Mouse (Mus musculus): ENCODE results near the gene Gm10295. TPM values are rescaled to one million over a fixed set of nuclear protein-coding genes. Genes with fewer than 3 reads are reported as not detected.

Gm10295 gene
- polyA plus RNA-seq, 1 experiment from 2014 or later = 0.05 TPM

DNA sequence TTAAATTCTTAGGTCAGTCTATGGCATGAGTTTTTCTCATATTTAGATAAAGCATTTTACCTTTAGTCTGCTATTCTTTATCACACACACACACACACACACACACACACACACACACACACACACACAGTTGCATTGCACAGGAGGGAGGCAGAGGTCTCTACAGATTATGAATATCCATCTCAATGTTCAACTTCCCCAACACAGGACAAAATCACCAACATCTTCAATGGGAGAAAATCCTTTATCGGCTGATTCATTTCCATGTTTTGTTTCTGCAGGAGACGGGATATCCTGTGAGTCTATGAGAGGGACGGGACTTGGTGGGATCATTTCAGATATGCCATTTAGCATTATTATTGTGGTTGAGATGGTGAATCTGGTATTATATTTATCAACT lies 18.8 kb upstream of the Gm10295 start:
- Histone ChIP-seq H3K4me1 (replicated peaks; ENCODE audit: control insufficient read depth, insufficient read depth, low read length) (peaks cover 10% of the 10 kb centered on the region), H3K36me3 (ENCODE audit: control insufficient read depth, insufficient read depth, low read length) (no peaks in the 10 kb centered on the region), H3K4me3 (ENCODE audit: low read length) (no peak overlapping the region), H3K4me2 (ENCODE audit: low read depth, low read length) (no peak overlapping the region), H3K27me3 (ENCODE audit: control insufficient read depth, insufficient read depth, low read depth, low read length) (no peaks in the 10 kb centered on the region), H3K27ac (ENCODE audit: low read length) (no peak overlapping the region), H3K9ac (ENCODE audit: low read length) (no peak overlapping the region), H3K9me3 (ENCODE audit: control insufficient read depth, low read length) (no peaks in the 10 kb centered on the region)
- ATAC-seq (ENCODE audit: low read depth) = no peak
- WGBS = 75% methylated on average over 3 of the region's 3 CpGs

DNA sequence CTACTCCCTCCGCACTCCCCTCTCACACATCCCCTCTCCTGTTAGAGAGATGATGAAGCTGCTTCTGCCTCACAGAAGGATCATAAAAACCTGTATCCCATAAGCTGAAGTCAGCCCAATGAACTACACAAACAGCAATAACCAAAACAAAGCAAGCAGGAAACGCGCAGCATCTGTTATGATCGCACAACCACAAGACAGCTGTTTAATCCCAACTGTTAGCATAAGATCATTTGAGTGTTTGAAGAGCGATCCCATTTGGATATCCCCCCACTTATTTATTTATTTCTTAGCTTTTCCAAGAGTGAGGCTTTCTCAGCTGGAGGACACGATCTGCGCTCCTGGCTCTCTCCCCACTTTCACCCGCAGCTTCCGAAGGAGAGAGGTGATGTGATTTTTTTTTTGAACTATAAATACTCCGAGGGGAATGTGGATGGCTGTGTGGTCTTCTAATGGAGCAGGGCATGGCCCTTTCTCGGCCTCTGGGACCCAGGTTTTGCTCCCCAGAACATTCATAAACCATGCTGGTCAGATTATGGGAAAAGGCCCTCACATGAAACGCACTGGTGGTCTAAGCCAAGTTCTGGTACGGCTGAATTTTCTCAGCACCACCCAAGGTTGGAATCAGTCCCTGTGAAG lies 17.4 kb upstream of the Gm10295 start:
- H3K9ac ChIP-seq (ENCODE audit: low read length) = no peak overlapping the region
- H3K36me3 ChIP-seq (ENCODE audit: control insufficient read depth, insufficient read depth, low read length) = no peaks in the 10 kb centered on the region
- H3K27me3 ChIP-seq (ENCODE audit: control insufficient read depth, insufficient read depth, low read depth, low read length) = no peaks in the 10 kb centered on the region
- peak overlapping the region; percentile 80 for H3K27ac ChIP-seq (ENCODE audit: low read length)
- H3K4me3 ChIP-seq (ENCODE audit: low read length) = no peak overlapping the region
- 50% methylated on average over 13 of the region's 13 CpGs for WGBS
- peaks cover 10% of the 10 kb centered on the region for H3K4me1 ChIP-seq (replicated peaks; ENCODE audit: control insufficient read depth, insufficient read depth, low read length)
- ATAC-seq (ENCODE audit: low read depth) = peak; percentile 92
- H3K4me2 ChIP-seq (ENCODE audit: low read depth, low read length) = no peak overlapping the region
- no peaks in the 10 kb centered on the region for H3K9me3 ChIP-seq (ENCODE audit: control insufficient read depth, low read length)

DNA sequence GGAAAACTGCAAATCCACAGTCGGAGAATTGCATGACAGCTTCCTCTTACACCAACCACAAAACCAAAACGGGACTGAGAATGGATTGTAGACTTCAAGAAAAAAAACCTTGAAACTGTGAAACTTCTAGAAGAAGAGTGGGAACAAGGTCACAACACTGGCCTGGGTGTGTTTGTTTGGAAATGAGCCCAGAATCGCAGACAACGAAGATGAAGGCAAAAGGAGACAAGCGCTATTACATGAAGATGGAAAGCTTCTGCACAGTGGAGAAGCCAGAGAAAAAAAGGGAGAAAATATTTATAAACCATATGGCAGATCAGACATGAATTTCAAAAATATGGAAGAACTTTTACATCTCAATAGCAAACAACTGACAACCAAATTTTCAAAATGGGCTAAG lies 4.3 kb upstream of the Gm10295 start:
- H3K4me1 ChIP-seq (replicated peaks; ENCODE audit: control insufficient read depth, insufficient read depth, low read length) = no peaks in the 10 kb centered on the region; the same call in 1 of the 2 replicates
- H3K36me3 ChIP-seq (ENCODE audit: control insufficient read depth, insufficient read depth, low read length) = no peaks in the 10 kb centered on the region
- H3K4me3 ChIP-seq (ENCODE audit: low read length) = no peak overlapping the region
- ATAC-seq (ENCODE audit: low read depth) = peak; percentile 81
- H3K27me3 ChIP-seq (ENCODE audit: control insufficient read depth, insufficient read depth, low read depth, low read length) = no peaks in the 10 kb centered on the region
- 0 out of 2 replicates have a peak overlapping the region, but pooled peaks have one; percentile 16 for H3K27ac ChIP-seq (ENCODE audit: low read length)
- no peaks in the 10 kb centered on the region for H3K9me3 ChIP-seq (ENCODE audit: control insufficient read depth, low read length)
- no peak overlapping the region for H3K9ac ChIP-seq (ENCODE audit: low read length)
- 51% methylated on average over 5 of the region's 5 CpGs for WGBS
- no peak overlapping the region for H3K4me2 ChIP-seq (ENCODE audit: low read depth, low read length)

DNA sequence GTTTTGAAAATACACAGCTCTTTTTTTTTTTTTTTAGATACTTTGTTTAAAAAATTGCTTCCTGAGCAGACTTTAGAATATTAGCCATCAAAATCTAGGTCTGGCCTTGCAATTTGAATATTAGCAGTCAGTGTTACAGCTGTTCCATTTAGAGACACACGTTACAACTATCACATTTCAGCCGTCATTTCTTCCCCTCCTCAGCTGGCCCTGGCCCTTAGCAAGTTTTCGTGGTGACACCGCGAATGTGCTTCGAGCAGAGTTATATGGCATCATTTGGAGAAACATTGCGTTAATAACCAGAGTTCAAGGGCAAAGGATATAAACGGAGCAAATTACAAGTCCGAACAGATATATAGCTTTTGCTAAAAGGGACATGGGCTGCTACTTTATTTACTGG lies 2.4 kb downstream of the Gm10295 start:
- Histone ChIP-seq H3K9me3 (ENCODE audit: control insufficient read depth, low read length) (no peaks in the 10 kb centered on the region), H3K4me2 (ENCODE audit: low read depth, low read length) (no peak overlapping the region), H3K36me3 (ENCODE audit: control insufficient read depth, insufficient read depth, low read length) (no peaks in the 10 kb centered on the region), H3K9ac (ENCODE audit: low read length) (no peak overlapping the region), H3K27me3 (ENCODE audit: control insufficient read depth, insufficient read depth, low read depth, low read length) (no peaks in the 10 kb centered on the region), H3K4me1 (replicated peaks; ENCODE audit: control insufficient read depth, insufficient read depth, low read length) (no peaks in the 10 kb centered on the region), H3K27ac (ENCODE audit: low read length) (peak overlapping the region; percentile 25; the same call in 1 of the 2 replicates), H3K4me3 (ENCODE audit: low read length) (no peak overlapping the region)
- ATAC-seq (ENCODE audit: low read depth) = peak; percentile 78
- 55% methylated on average over 9 of the region's 9 CpGs for WGBS

DNA sequence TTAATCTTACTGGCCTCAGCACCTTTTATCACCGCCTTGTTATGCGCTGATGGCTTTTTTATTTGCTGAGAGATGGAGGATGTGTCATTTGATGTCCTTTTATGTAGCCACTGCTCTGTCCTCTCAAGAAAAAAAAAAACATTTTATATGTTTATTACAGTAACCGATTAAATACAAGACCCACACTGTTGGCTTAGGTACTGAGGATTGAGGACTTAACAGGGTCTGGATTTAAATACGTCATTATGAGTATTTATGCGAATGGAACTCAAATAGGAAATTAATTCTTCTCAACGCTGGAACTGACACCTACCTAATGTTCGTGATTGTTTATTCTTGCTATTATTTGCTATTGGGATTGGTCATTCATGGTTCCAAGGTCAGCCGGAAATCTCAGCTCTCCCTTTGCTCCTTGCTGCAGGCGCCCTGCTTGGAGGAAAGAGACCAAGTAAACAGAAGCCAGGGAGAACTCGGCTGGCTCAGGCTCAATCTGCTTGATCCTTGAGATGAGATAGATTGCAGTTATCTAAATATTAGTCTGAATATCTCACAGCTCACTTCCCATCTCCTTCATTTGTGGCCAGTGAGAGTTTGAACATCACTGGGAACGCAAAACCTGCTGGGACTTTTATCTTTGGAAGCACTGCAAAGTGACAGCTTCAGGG lies 26.2 kb downstream of the Gm10295 start:
- H3K9me3 ChIP-seq (ENCODE audit: control insufficient read depth, low read length) = no peaks in the 10 kb centered on the region
- peak overlapping the region; percentile 63 for H3K27ac ChIP-seq (ENCODE audit: low read length)
- peak overlapping the region; percentile 17; the same call in 1 of the 2 replicates for H3K4me2 ChIP-seq (ENCODE audit: low read depth, low read length)
- H3K9ac ChIP-seq (ENCODE audit: low read length) = no peak overlapping the region
- WGBS = 20% methylated on average over 11 of the region's 11 CpGs
- H3K36me3 ChIP-seq (ENCODE audit: control insufficient read depth, insufficient read depth, low read length) = no peaks in the 10 kb centered on the region
- ATAC-seq (ENCODE audit: low read depth) = peak; percentile 85
- no peak overlapping the region for H3K4me3 ChIP-seq (ENCODE audit: low read length)
- H3K27me3 ChIP-seq (ENCODE audit: control insufficient read depth, insufficient read depth, low read depth, low read length) = no peaks in the 10 kb centered on the region
- peaks cover 6% of the 10 kb centered on the region for H3K4me1 ChIP-seq (replicated peaks; ENCODE audit: control insufficient read depth, insufficient read depth, low read length)

DNA sequence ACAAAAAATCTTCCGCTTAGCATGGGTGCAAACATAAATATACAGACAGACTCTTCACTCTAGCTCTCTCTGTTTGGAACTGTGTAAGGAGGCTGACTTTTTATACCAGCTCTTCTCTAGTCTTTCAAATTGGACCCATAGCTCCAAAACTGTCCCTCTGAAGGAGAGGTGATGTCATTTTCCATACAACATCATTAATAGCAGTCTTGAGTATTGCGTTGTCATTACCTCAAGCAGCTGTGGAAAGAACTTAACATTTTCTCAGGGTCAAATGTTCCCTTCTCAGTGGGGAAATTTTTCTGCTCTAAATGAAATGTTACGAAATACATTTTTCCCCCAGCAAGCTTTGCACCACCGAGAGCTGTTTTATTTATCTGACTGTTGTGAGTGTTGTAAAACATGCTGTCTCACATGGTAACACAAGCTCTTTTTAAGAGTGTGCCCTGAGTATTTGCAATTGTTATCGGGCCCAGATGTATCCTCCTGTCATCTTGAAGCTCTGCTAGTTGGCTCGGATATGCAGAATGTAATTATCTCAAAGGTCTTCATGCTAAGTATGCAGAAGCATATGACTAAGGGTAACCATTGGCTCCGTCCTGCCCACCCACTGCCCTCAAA lies 38.0 kb downstream of the Gm10295 start:
- peak overlapping the region; percentile 87 for H3K27ac ChIP-seq (ENCODE audit: low read length)
- no peaks in the 10 kb centered on the region for H3K27me3 ChIP-seq (ENCODE audit: control insufficient read depth, insufficient read depth, low read depth, low read length)
- WGBS = 36% methylated on average over 7 of the region's 7 CpGs
- no peak overlapping the region for H3K9ac ChIP-seq (ENCODE audit: low read length)
- peaks cover 12% of the 10 kb centered on the region for H3K4me1 ChIP-seq (replicated peaks; ENCODE audit: control insufficient read depth, insufficient read depth, low read length)
- no peaks in the 10 kb centered on the region for H3K36me3 ChIP-seq (ENCODE audit: control insufficient read depth, insufficient read depth, low read length)
- no peak overlapping the region for H3K4me2 ChIP-seq (ENCODE audit: low read depth, low read length)
- H3K4me3 ChIP-seq (ENCODE audit: low read length) = no peak overlapping the region
- H3K9me3 ChIP-seq (ENCODE audit: control insufficient read depth, low read length) = no peaks in the 10 kb centered on the region
- peak; percentile 92 for ATAC-seq (ENCODE audit: low read depth)

DNA sequence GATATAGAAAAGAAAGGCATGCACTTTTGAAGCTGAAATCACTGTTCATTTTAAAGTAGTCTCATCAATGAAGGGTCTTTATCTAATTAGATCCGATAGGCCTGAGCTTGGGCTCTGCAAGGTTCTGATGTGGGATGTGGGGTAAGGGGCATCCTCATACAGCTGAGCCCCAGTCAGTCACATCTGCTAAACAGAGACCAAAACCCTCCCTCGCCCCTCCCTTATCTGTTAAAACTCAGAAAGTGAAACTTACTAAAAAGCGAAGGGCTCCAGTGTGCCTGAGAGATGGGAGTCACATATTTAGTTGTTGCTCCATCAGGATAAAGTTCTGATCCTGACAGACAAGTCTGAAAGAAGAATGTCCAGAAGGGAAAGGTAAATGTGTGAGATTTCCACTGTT lies 38.9 kb downstream of the Gm10295 start:
- peak overlapping the region; percentile 21 for H3K4me2 ChIP-seq (ENCODE audit: low read depth, low read length)
- ATAC-seq (ENCODE audit: low read depth) = no peak

DNA sequence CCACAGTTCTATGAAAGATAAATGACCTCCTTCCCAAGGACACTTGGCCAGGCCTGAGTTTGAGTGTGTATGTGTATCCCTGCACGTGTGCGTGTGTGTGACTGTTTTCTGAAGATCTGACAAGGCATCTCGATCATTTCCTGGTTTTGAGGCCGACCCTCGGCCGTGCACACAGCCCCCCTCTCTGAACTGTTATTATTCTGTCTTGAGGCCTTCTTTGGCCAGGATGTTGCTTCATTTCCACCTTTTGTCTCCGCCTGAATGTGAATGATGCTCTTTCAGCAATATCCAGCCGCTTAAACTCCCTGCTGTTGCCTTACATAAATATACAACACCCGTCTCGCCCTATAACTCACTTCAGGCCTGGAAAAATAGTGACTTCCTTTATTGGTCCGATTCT lies 39.9 kb downstream of the Gm10295 start:
- H3K9me3 ChIP-seq (ENCODE audit: control insufficient read depth, low read length) = no peaks in the 10 kb centered on the region
- no peak overlapping the region for H3K9ac ChIP-seq (ENCODE audit: low read length)
- peaks cover 12% of the 10 kb centered on the region for H3K4me1 ChIP-seq (replicated peaks; ENCODE audit: control insufficient read depth, insufficient read depth, low read length)
- no peak overlapping the region for H3K4me3 ChIP-seq (ENCODE audit: low read length)
- no peaks in the 10 kb centered on the region for H3K27me3 ChIP-seq (ENCODE audit: control insufficient read depth, insufficient read depth, low read depth, low read length)
- peak; percentile 35 for ATAC-seq (ENCODE audit: low read depth)
- WGBS = 38% methylated on average over 11 of the region's 11 CpGs
- no peaks in the 10 kb centered on the region for H3K36me3 ChIP-seq (ENCODE audit: control insufficient read depth, insufficient read depth, low read length)
- H3K27ac ChIP-seq (ENCODE audit: low read length) = peak overlapping the region; percentile 51; the same call in 1 of the 2 replicates
- no peak overlapping the region for H3K4me2 ChIP-seq (ENCODE audit: low read depth, low read length)

More for the DNA sequence above, 38.9 kb downstream of the Gm10295 start:
- Histone ChIP-seq H3K4me3 (ENCODE audit: low read length) (no peak overlapping the region), H3K27me3 (ENCODE audit: control insufficient read depth, insufficient read depth, low read depth, low read length) (no peaks in the 10 kb centered on the region), H3K36me3 (ENCODE audit: control insufficient read depth, insufficient read depth, low read length) (no peaks in the 10 kb centered on the region), H3K9ac (ENCODE audit: low read length) (0 out of 2 replicates have a peak overlapping the region, but pooled peaks have one; percentile 12), H3K9me3 (ENCODE audit: control insufficient read depth, low read length) (no peaks in the 10 kb centered on the region), H3K27ac (ENCODE audit: low read length) (peak overlapping the region; percentile 87), H3K4me1 (replicated peaks; ENCODE audit: control insufficient read depth, insufficient read depth, low read length) (peaks cover 12% of the 10 kb centered on the region)
- 51% methylated on average over 3 of the region's 3 CpGs for WGBS

DNA sequence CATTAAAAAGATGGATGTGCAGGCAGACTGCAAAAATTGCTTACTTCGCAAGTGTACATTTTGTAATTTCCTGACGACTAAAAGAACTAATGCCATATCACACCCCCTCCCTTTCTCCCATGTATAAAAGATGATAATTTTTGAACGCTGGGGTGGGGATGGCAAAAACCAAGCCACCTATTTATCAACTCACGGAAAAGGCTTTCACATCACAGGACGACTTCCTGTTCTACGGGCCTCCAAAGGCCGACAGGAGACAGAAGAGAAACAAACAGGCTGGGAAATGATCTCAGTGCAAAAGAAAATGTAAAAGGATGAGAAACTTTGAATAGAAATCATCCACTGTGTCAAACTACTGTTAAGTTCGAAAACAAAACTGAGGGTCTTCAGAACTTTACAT lies 43.2 kb downstream of the Gm10295 start:
- ATAC-seq (ENCODE audit: low read depth) = no peak
- H3K27ac ChIP-seq (ENCODE audit: low read length) = no peak overlapping the region
- H3K9me3 ChIP-seq (ENCODE audit: control insufficient read depth, low read length) = no peaks in the 10 kb centered on the region
- no peaks in the 10 kb centered on the region for H3K27me3 ChIP-seq (ENCODE audit: control insufficient read depth, insufficient read depth, low read depth, low read length)
- peaks cover 12% of the 10 kb centered on the region for H3K4me1 ChIP-seq (replicated peaks; ENCODE audit: control insufficient read depth, insufficient read depth, low read length)
- H3K9ac ChIP-seq (ENCODE audit: low read length) = no peak overlapping the region
- no peak overlapping the region for H3K4me3 ChIP-seq (ENCODE audit: low read length)
- 54% methylated on average over 8 of the region's 8 CpGs for WGBS
- H3K4me2 ChIP-seq (ENCODE audit: low read depth, low read length) = no peak overlapping the region
- H3K36me3 ChIP-seq (ENCODE audit: control insufficient read depth, insufficient read depth, low read length) = no peaks in the 10 kb centered on the region
